Mouse (Mus musculus) MEL (cell line): Measurements from ENCODE around the gene Mettl13. TPM values are rescaled to one million over a fixed set of nuclear protein-coding genes. Genes with fewer than 3 reads are reported as not detected.

Experiments
- DNase-seq: peaks from one replicate; pipeline ENCODE4 v3.0.0; 2011; ENCODE audit warnings: low read depth, low spot score
- H3K27ac ChIP-seq: 2 replicates; pipeline ENCODE4 v1.5.1; 2012; ENCODE audit warnings: low read depth, mild to moderate bottlenecking, control low read depth, low read length, moderate library complexity; ENCODE audit not compliant: control insufficient read depth
- H3K27me3 ChIP-seq, 2 experiments: fragments of 150-350 bp in 1 of 2; sonication (generic) in 1 of 2; 2 replicates each; pipeline ENCODE4 v1.6.1; 2012; ENCODE audit warnings: low read length in 2 of 2, mild to moderate bottlenecking in 2 of 2, improper control_type of control experiment in 1 of 2, moderate library complexity in 1 of 2; ENCODE audit not compliant: insufficient read depth in 2 of 2, control insufficient read depth in 1 of 2
- H3K36me3 ChIP-seq, 2 experiments: 2 replicates each; pipeline ENCODE4 v1.6.1; 2012 to 2014; ENCODE audit warnings: low read length in 2 of 2, improper control_type of control experiment in 1 of 2, inconsistent platforms in 1 of 2, mild to moderate bottlenecking in 1 of 2; ENCODE audit not compliant: insufficient read depth in 2 of 2, control insufficient read depth in 1 of 2
- H3K4me1 ChIP-seq, 2 experiments: fragments of 150-350 bp in 1 of 2; sonication (generic) in 1 of 2; 2 replicates each; pipeline ENCODE4 v1.6.1; 2012; ENCODE audit warnings: low read length in 2 of 2, improper control_type of control experiment in 1 of 2, mild to moderate bottlenecking in 1 of 2; ENCODE audit not compliant: insufficient read depth in 2 of 2, control insufficient read depth in 1 of 2
- H3K4me3 ChIP-seq, 2 experiments: fragments of 150-350 bp in 1 of 2; sonication (generic) in 1 of 2; 2 replicates each; pipeline ENCODE4 v1.5.1; 2012; ENCODE audit warnings: low read depth in 2 of 2, low read length in 2 of 2, mild to moderate bottlenecking in 2 of 2, moderate library complexity in 2 of 2, control low read depth in 1 of 2, improper control_type of control experiment in 1 of 2; ENCODE audit not compliant: control insufficient read depth in 1 of 2, insufficient read depth in 1 of 2
- H3K79me2 ChIP-seq: 2 replicates; pipeline ENCODE4 v1.6.1; 2012; ENCODE audit warnings: mild to moderate bottlenecking, low read length, moderate library complexity; ENCODE audit not compliant: control insufficient read depth, poor library complexity, insufficient read depth
- H3K9ac ChIP-seq: 2 replicates; pipeline ENCODE4 v1.6.1; 2012; ENCODE audit warnings: low read depth, mild to moderate bottlenecking, control low read depth, low read length, moderate library complexity; ENCODE audit not compliant: control insufficient read depth, poor library complexity, severe bottlenecking
- H3K9me3 ChIP-seq: fragments of 150-350 bp; sonication (generic); replicated peaks from 2 replicates; pipeline ENCODE4 v1.6.1; 2012; ENCODE audit warnings: mild to moderate bottlenecking, low read length, improper control_type of control experiment, moderate library complexity; ENCODE audit not compliant: insufficient read depth
- CHD1 ChIP-seq: IDR thresholded peaks from 2 replicates; pipeline ENCODE4 v1.6.1; 2012; ENCODE audit warnings: low read depth, mild to moderate bottlenecking, inconsistent platforms, low read length, improper control_type of control experiment
- CHD2 ChIP-seq: IDR thresholded peaks from 2 replicates; pipeline ENCODE4 v1.6.1; 2011; ENCODE audit warnings: low read length, improper control_type of control experiment
- EP300 ChIP-seq, 2 experiments: IDR thresholded peaks; 2 replicates each; pipeline ENCODE4 v1.6.1; 2011; ENCODE audit warnings: improper control_type of control experiment in 2 of 2, low read length in 2 of 2, low read depth in 1 of 2, mild to moderate bottlenecking in 1 of 2
- GABPA ChIP-seq: IDR thresholded peaks from 2 replicates; pipeline ENCODE4 v1.6.1; 2012; ENCODE audit warnings: low read depth, mild to moderate bottlenecking, inconsistent platforms, low read length, improper control_type of control experiment, moderate library complexity
- HCFC1 ChIP-seq: IDR thresholded peaks from 2 replicates; pipeline ENCODE4 v1.6.1; 2012; ENCODE audit warnings: low read depth, mild to moderate bottlenecking, inconsistent platforms, low read length, improper control_type of control experiment, moderate library complexity
- MXI1 ChIP-seq: IDR thresholded peaks from 2 replicates; pipeline ENCODE4 v1.6.1; 2011; ENCODE audit warnings: mild to moderate bottlenecking, low read depth, low read length, improper control_type of control experiment
- MYC ChIP-seq: IDR thresholded peaks from 2 replicates; pipeline ENCODE4 v1.6.1; 2011; ENCODE audit warnings: low read depth, mild to moderate bottlenecking, low read length, improper control_type of control experiment, moderate library complexity
- NRF1 ChIP-seq: IDR thresholded peaks from 2 replicates; pipeline ENCODE4 v1.6.1; 2014; ENCODE audit warnings: low read depth, mild to moderate bottlenecking, inconsistent platforms, low read length, improper control_type of control experiment, moderate library complexity; ENCODE audit not compliant: poor library complexity, insufficient read depth, severe bottlenecking
- POLR2AphosphoS5 ChIP-seq: IDR thresholded peaks from 2 replicates; pipeline ENCODE4 v1.6.1; 2012; ENCODE audit warnings: low read depth, borderline replicate concordance, mild to moderate bottlenecking, inconsistent platforms, low read length, moderate library complexity, mixed read lengths
- SIN3A ChIP-seq: IDR thresholded peaks from 2 replicates; pipeline ENCODE4 v1.6.1; 2012; ENCODE audit warnings: low read length, improper control_type of control experiment, inconsistent platforms
- TBP ChIP-seq: IDR thresholded peaks from 2 replicates; pipeline ENCODE4 v1.8.0; 2011; ENCODE audit warnings: low read depth, low read length, improper control_type of control experiment
- USF1 ChIP-seq: IDR thresholded peaks from 2 replicates; pipeline ENCODE4 v1.6.1; 2014; ENCODE audit warnings: low read depth, mild to moderate bottlenecking, inconsistent platforms, low read length, improper control_type of control experiment, moderate library complexity
- ZMIZ1 ChIP-seq: IDR thresholded peaks from 2 replicates; pipeline ENCODE4 v1.6.1; 2012; ENCODE audit warnings: low read depth, mild to moderate bottlenecking, inconsistent platforms, low read length, improper control_type of control experiment, moderate library complexity
- polyA plus RNA-seq, 2 experiments: library from polyadenylated mRNA; stranded (reverse) in 1 of 2; unstranded in 1 of 2; fragments of >175 nt in 1 of 2; fragments of >200 nt in 1 of 2; gene quantifications; 2 replicates each; pipeline versions ENCODE4 v1.2.1 to v1.2.4; 2012; ENCODE audit warnings: low replicate concordance in 2 of 2, low read depth in 1 of 2; ENCODE audit not compliant: insufficient read length in 2 of 2, insufficient read depth in 1 of 2, missing spikeins in 1 of 2
- total RNA-seq: library from RNA; depleted of rRNA; stranded (reverse); fragments of 300-350 nt; gene quantifications from 2 replicates; pipeline ENCODE4 v1.2.3, GENCODE M21; 2012

Gene Mettl13
- total and polyA plus RNA-seq, 3 experiments = 29.1 to 60.1 TPM; not detected in 1

DNA sequence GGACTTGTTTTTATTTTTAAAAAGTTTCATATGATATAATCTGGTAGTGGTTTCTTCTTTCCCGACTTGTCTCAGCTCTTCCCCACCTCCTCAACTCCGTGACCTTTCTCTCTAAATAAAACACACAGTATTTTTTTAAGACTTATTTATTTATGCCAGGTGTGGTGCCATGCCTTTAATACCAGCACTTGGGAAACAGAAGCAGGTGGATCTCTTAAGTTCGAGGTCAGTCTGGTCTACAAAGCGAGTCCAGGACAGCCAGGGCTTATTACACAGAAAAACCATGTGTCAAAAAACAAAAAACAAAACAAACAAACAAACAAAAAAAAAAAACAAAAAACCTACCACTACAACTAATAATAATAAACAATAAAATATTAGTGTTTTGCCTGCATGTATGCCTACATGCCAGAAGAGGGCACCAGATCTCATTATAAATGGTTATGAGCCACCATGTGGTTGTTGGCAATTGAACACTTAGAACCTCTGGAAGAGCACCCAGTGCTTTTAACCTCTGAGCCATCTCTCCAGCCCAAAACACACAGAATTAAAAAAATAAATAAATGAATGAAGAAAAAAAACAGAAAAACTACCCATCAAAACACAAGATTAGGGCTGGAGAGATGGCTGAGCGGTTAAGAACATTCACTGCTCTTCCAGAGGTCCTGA, 1.4 kb upstream of the Mettl13 start (continued):
- TF ChIP-seq CHD1 = no peak
- peak; percentile 60 for TF ChIP-seq SIN3A
- peak; percentile 62 for TF ChIP-seq HCFC1
- TF ChIP-seq USF1 = no peak
- peak; percentile 65 for TF ChIP-seq MXI1
- TF ChIP-seq NRF1 = no peak
- no peak for TF ChIP-seq POLR2AphosphoS5

DNA sequence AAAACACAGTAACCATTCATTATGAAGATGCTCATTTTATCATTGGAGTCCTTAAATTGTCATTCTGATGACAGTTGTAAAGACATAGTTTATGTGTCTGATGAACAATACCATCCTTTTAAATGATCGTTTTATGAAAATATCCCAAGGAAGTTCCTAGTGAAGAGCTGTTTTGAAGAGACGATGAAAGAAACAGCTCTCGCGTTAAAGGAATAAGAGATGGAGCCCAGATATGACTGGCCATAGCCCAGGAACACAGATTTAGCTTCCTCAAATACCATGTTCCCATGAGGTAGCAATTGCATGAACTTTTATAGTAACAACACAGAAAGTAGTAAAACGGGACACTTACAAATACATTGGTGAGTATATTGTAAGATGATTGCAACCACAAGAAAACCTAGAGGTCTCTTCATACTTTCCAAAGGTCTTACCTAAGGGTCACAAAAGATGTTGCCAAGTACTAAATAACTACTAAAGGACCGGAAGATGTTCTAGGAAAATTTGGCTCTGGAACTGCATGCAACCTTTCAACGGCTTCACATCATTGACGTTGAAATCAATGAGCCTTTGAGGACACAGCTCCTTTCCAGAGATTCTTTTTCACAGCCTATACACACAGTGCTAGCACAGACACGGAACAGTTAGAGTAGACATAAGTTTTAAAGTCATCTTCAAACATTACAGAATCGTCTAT, 714 bp upstream of the Mettl13 start:
- TF ChIP-seq EP300 (IDR thresholded peaks at IDR 0.05; ENCODE audit: low read depth in 1 of 2, low read length in 2 of 2) (peak in 1 of 2 experiments; percentile 22; a peak in 1 of 4 replicates), CHD2 (peak; percentile 62), TBP (no peak), GABPA (no peak), MYC (no peak)
- Histone ChIP-seq H3K4me3 (peak overlapping the region; percentile 80 to 93), H3K36me3 (peaks cover 0 to 12% of the 10 kb centered on the region in 2 experiments; a peak in 3 of 4 replicates), H3K79me2 (peaks cover 33% of the 10 kb centered on the region), H3K9me3 (no peaks in the 10 kb centered on the region), H3K9ac (peak overlapping the region; percentile 93), H3K27ac (peak overlapping the region; percentile 77), H3K4me1 (peaks cover 5 to 6% of the 10 kb centered on the region in 2 experiments; a peak in 3 of 4 replicates), H3K27me3 (no peaks in the 10 kb centered on the region)
- DNase-seq = peak; percentile 73

DNA sequence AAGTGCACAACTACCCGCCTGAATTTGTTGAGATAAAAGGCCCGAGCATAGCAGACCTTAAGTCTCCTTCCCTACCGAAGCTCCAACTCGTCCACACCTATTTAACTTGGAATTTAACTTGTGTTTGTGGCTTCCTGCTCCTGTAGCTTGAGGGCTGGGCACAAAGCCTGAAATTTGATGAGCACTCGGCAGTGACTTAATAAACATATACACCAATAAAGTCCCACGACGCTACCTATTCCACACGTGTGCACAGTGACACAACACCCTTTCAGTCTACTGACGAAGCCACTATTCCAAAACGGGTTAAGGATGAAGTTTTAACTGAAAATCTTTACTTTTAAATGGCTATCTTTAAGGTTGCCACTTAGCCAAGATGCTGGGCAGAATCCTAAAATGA, 744 bp downstream of the Mettl13 start:
- TF ChIP-seq ZMIZ1 (no peak), CHD1 (0 out of 2 replicates have a peak, but pooled peaks have one; percentile 77)
- DNase-seq = peak; percentile 53
- H3K36me3 ChIP-seq = peaks cover 2 to 9% of the 10 kb centered on the region in 2 experiments; a peak in 3 of 4 replicates
- peak overlapping the region; percentile 53 for H3K27ac ChIP-seq
- peaks cover 34% of the 10 kb centered on the region for H3K79me2 ChIP-seq
- no peaks in the 10 kb centered on the region for H3K27me3 ChIP-seq
- peak overlapping the region; percentile 82 to 88 for H3K4me3 ChIP-seq
- peaks cover under 1 to 2% of the 10 kb centered on the region in 2 experiments; a peak in 3 of 4 replicates for H3K4me1 ChIP-seq
- H3K9ac ChIP-seq = peak overlapping the region; percentile 90
- H3K9me3 ChIP-seq = no peaks in the 10 kb centered on the region
